Mouse (Mus musculus): ENCODE measurements at regions not wholly inside any gene's neighbourhood (a gene's known extent, or its start where the extent isn't known, plus 50 kb on each side); places are given as distances from the start of the nearest gene placed in this dataset.
"Not testable (repeated sequence)": the region's sequence is repeated elsewhere in the genome, so short reads cannot be mapped to it uniquely, and the experiment has no call there.

- no peak for DNase-seq (ENCODE audit: low spot score in 2 of 2)
Measured at GRCm38 (mm10) chr8:109311484-109312210, 182.2 kb upstream of the Pmfbp1 start.

GRCm38 (mm10) chr8:109312731-109313130 is 181.1 kb upstream of the Pmfbp1 start:
- DNase-seq (ENCODE audit: low spot score in 2 of 2): no peak

GRCm38 (mm10) chr8:109320955-109321354 is 172.9 kb upstream of the Pmfbp1 start:
- no peak for DNase-seq (ENCODE audit: low spot score in 2 of 2)

- DNase-seq (ENCODE audit: low spot score in 2 of 2): no peak
Measured at GRCm38 (mm10) chr8:109323351-109323750, 170.5 kb upstream of the Pmfbp1 start.

- DNase-seq (ENCODE audit: low spot score in 2 of 2): no peak
Measured at GRCm38 (mm10) chr8:109324241-109324640, 169.6 kb upstream of the Pmfbp1 start.

GRCm38 (mm10) chr8:109336203-109336602 is 157.6 kb upstream of the Pmfbp1 start:
- DNase-seq (ENCODE audit: low spot score in 2 of 2): no peak

- no peak for DNase-seq (ENCODE audit: low spot score in 2 of 2)
Measured at GRCm38 (mm10) chr8:109338220-109338835, 155.5 kb upstream of the Pmfbp1 start.

GRCm38 (mm10) chr8:109340647-109341046 is 153.2 kb upstream of the Pmfbp1 start:
- not testable (repeated sequence) for DNase-seq (ENCODE audit: low spot score in 2 of 2)

GRCm38 (mm10) chr8:109355168-109355567 is 138.7 kb upstream of the Pmfbp1 start:
- no peak for DNase-seq (ENCODE audit: low spot score in 2 of 2)

GRCm38 (mm10) chr8:109359396-109360051 is 134.3 kb upstream of the Pmfbp1 start:
- no peak for DNase-seq (ENCODE audit: low spot score in 2 of 2)

- peak in 1 of 2 experiments; percentile 14 for DNase-seq (ENCODE audit: low spot score in 2 of 2)
Measured at GRCm38 (mm10) chr8:109360081-109360715, 133.6 kb upstream of the Pmfbp1 start.

- peak in 1 of 2 experiments; percentile 47 for DNase-seq (ENCODE audit: low spot score in 2 of 2)
Measured at GRCm38 (mm10) chr8:109360904-109361303, 132.9 kb upstream of the Pmfbp1 start.

GRCm38 (mm10) chr8:109361575-109362361 is 132.1 kb upstream of the Pmfbp1 start:
- no peak for DNase-seq (ENCODE audit: low spot score in 2 of 2)

GRCm38 (mm10) chr8:109363185-109363845 is 130.5 kb upstream of the Pmfbp1 start:
- DNase-seq (ENCODE audit: low spot score in 2 of 2): peak; percentile 20 to 25

- no peak for DNase-seq (ENCODE audit: low spot score in 2 of 2)
Measured at GRCm38 (mm10) chr8:109373977-109374376, 119.8 kb upstream of the Pmfbp1 start.

- DNase-seq (ENCODE audit: low spot score in 2 of 2): no peak
Measured at GRCm38 (mm10) chr8:109384881-109385280, 108.9 kb upstream of the Pmfbp1 start.

- no peak for DNase-seq (ENCODE audit: low spot score in 2 of 2)
Measured at GRCm38 (mm10) chr8:109395133-109395855, 98.5 kb upstream of the Pmfbp1 start.

- DNase-seq (ENCODE audit: low spot score in 2 of 2): no peak
Measured at GRCm38 (mm10) chr8:109399616-109400015, 94.2 kb upstream of the Pmfbp1 start.

- DNase-seq (ENCODE audit: low spot score in 2 of 2): no peak
Measured at GRCm38 (mm10) chr8:109400192-109400591, 93.6 kb upstream of the Pmfbp1 start.

- no peak for DNase-seq (ENCODE audit: low spot score in 2 of 2)
Measured at GRCm38 (mm10) chr8:109407913-109408312, 85.9 kb upstream of the Pmfbp1 start.

Measured in left cerebral cortex, adult 9 months (tissue).